Mouse (Mus musculus) forebrain, embryonic 12.5 days (tissue): Measurements from ENCODE around the gene Mex3a. TPM values are rescaled to one million over a fixed set of nuclear protein-coding genes. Genes with fewer than 3 reads are reported as not detected.

Experiments
- ATAC-seq: fragments of 200-750 bp; cut with Nextera tagmentation; 2 replicates; pipeline ENCODE4 v1.8.0; 2017; ENCODE audit warnings: moderate TSS enrichment; ENCODE audit not compliant: low FRiP score
- H3K27ac ChIP-seq: fragments of 300-500 bp; sonication (generic); 2 replicates; pipeline ENCODE4 v1.5.1; 2016; ENCODE audit warnings: mild to moderate bottlenecking
- H3K27me3 ChIP-seq: fragments of 300-500 bp; sonication (generic); 2 replicates; pipeline ENCODE4 v1.6.1; 2016; ENCODE audit warnings: mild to moderate bottlenecking
- H3K36me3 ChIP-seq: fragments of 300-500 bp; sonication (generic); replicated peaks from 2 replicates; pipeline ENCODE4 v1.6.1; 2016; ENCODE audit warnings: mild to moderate bottlenecking
- H3K4me1 ChIP-seq: fragments of 300-500 bp; sonication (generic); 2 replicates; pipeline ENCODE4 v1.6.1; 2016
- H3K4me2 ChIP-seq: fragments of 300-500 bp; sonication (generic); 2 replicates; pipeline ENCODE4 v1.6.1; 2016; ENCODE audit warnings: mild to moderate bottlenecking, moderate library complexity
- H3K4me3 ChIP-seq: fragments of 300-500 bp; sonication (generic); replicated peaks from 2 replicates; pipeline ENCODE4 v1.5.1; 2016; ENCODE audit warnings: mild to moderate bottlenecking
- H3K9ac ChIP-seq: fragments of 300-500 bp; sonication (generic); 2 replicates; pipeline ENCODE4 v1.6.1; 2016; ENCODE audit warnings: mild to moderate bottlenecking
- H3K9me3 ChIP-seq: fragments of 300-500 bp; sonication (generic); 2 replicates; pipeline ENCODE4 v1.6.1; 2016
- WGBS: fragments of 180-500 bp; shearing (Covaris S2); methylation state at CpG from one replicate; pipeline ENCODE4 v1.1.7; 2016; 5-methylcytosine and 5-hydroxymethylcytosine counted together
- polyA plus RNA-seq: library from polyadenylated mRNA; unstranded; fragments of >200 nt; fragmentation: Nextera tagmentation; extraction: Ambion mirVana; gene quantifications from 2 replicates; pipeline ENCODE4 v1.2.1, GENCODE M21; 2016

The Mex3a gene
- polyA plus RNA-seq, 1 experiment from 2014 or later, result 51.0 TPM

- no peaks in the 10 kb centered on the region for H3K36me3 ChIP-seq
- H3K9ac ChIP-seq, result no peak overlapping the region
- H3K27me3 ChIP-seq, result peaks cover 50% of the 10 kb centered on the region
- no peak overlapping the region for H3K27ac ChIP-seq
- H3K4me3 ChIP-seq, result no peak overlapping the region
- no peaks in the 10 kb centered on the region for H3K9me3 ChIP-seq
- no peak overlapping the region for H3K4me2 ChIP-seq
- no peak for ATAC-seq
- H3K4me1 ChIP-seq, result peaks cover 25% of the 10 kb centered on the region
- 85% methylated on average over 7 of the region's 7 CpGs for WGBS
These were observed 32.1 kb upstream of the Mex3a start for GRCm38 (mm10) chr3:88500087-88500486.

DNA sequence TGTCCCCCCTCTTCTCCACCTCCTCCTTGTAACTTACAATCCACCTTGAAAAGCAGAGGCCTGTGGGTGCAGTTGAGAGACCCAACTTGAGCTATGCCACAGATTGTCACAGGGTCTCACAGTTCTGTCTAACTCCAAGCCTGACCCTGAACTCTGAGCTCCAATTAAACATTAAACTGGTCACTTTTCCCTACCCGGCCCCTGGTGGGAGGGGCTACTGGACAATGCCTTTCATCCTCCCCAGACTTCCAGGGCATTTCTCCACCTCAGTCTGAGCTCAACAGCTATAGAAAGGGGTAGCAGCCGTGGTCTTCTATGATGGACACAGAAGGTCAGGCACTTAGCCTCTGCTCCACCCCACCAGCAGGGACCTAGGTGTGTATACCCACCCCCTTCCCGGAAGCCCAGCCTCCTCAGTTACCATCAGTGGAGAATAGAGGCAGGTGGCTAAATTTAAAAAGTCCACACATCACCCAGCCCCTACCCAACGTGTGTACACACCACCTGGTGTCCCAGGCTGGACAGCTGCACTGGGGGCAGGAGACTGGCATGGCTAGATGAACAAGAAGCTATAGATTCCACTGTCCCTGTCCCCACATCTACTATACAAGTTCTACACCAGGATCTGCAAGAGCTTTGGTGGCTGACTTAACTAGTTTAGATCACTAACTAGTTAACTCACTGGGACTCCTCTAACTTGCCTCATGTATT is 31.4 kb upstream of the Mex3a start:
- Histone ChIP-seq H3K27me3 (peaks cover 47% of the 10 kb centered on the region), H3K9me3 (no peaks in the 10 kb centered on the region), H3K4me3 (no peak overlapping the region), H3K36me3 (no peaks in the 10 kb centered on the region), H3K9ac (no peak overlapping the region), H3K27ac (no peak overlapping the region), H3K4me1 (peaks cover 23% of the 10 kb centered on the region), H3K4me2 (no peak overlapping the region)
- 56% methylated on average over 4 of the region's 4 CpGs for WGBS
- ATAC-seq, result no peak

DNA sequence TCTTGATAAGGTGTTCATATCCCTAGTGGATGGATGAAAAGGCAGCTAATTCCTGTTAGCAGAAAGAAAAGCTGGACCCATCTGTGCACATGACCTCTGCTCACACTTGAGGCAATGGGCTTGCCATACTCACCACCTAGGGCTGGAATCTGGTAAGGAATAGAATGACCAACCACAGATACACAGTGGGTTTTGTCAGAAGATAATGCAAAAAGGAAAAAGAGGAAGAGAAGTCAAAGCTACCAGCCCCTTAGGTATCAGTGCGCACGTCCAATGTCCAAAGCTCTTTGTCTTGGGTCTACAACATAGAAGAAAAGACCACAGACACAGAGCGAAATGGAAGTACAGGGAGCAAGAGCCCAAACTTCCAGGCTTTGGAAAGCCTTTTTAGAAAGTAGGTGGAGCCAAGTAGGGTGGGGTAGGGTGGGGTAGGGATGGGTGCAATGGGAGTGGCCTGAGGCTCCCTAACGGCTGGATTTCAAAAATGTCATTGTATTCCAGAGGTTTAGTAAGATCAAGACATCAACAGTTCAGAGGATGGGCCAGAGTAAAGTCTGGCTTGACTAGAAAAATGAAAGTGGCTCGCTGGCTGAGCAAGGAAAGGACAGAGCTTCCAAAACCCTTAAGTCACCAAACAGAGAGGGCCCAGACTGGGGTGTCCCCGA is 30.7 kb upstream of the Mex3a start:
- H3K9ac ChIP-seq, result no peak overlapping the region
- WGBS, result 54% methylated on average over 6 of the region's 6 CpGs
- ATAC-seq, result no peak
- H3K4me1 ChIP-seq, result peaks cover 23% of the 10 kb centered on the region
- H3K4me3 ChIP-seq, result peak overlapping the region; percentile 58
- H3K27ac ChIP-seq, result no peak overlapping the region
- no peaks in the 10 kb centered on the region for H3K36me3 ChIP-seq
- H3K9me3 ChIP-seq, result no peaks in the 10 kb centered on the region
- H3K27me3 ChIP-seq, result peaks cover 50% of the 10 kb centered on the region
- peak overlapping the region; percentile 97 for H3K4me2 ChIP-seq

DNA sequence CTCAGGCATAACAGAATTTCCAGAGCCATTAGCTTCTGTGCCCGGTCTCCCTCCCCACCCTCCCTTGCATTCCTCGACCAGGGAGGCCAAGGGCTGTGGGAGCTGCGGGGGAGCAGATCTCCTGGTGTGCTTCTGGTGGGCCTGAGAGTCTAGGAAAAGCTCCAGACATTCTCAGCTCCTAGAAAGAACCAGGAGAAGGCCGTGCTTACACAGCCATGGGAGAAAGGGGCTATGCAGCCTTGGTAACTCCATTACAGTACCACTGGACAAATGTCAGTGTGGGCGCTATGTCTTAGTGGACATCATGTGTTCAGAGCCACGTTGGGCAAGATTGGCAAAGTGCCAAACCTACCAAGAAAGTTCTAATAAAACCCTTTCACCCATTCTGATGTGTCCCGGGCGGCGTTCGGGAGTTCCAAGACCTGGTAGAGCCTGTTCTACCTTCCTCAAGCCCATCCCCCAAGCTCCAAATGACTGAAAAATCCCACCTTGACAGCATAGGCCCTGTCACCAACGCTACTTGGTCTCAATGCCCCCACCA is 30.1 kb upstream of the Mex3a start:
- H3K36me3 ChIP-seq, result no peaks in the 10 kb centered on the region
- peaks cover 50% of the 10 kb centered on the region for H3K27me3 ChIP-seq
- H3K9ac ChIP-seq, result peak overlapping the region; percentile 75; the same call in 1 of the 2 replicates
- ATAC-seq, result no peak
- H3K4me3 ChIP-seq, result peak overlapping the region; percentile 58
- H3K9me3 ChIP-seq, result no peaks in the 10 kb centered on the region
- WGBS, result 16% methylated on average over 11 of the region's 11 CpGs
- H3K4me1 ChIP-seq, result peaks cover 23% of the 10 kb centered on the region
- no peak overlapping the region for H3K27ac ChIP-seq
- H3K4me2 ChIP-seq, result peak overlapping the region; percentile 97

DNA sequence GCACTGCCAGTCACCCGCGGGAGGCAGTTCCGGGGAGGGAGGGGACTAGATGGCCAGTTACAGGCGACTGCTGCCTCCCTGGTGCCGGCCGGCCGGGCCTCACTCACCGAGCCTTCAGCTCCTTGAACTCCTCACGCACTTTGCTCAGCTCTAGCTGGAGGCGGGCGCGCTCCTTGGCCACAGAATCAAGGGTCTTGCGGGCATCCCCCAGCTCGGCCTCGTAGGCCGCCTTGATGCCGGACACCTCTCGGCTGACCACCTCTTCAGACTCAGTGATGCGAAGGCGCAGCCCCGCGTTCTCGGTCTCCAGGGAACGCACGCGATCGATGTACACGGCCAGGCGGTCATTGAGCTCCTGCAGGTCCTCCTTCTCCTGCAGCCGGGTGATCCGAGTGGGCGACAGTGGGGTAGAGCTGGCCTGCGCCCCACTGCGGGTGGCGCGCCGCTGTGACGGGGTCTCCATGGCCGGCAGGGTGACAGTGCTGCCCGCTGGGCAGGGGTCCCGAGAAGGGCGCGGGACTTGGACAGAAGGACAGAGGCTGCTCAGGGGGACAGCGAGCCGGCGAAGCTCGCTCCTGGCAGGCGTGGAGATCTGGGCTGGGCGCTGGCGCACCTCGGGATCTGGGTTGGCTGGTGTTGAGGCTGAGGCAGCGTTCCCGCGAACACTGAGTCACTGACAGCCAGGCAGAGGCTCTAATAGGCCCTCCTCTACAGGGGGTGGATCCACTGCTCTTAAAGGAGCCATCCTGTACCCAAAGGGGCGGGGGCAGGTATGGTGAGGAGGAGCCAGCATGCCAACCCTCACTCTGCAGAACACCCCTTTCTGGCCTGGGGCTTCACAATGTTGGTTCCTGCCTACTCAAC is 29.3 kb upstream of the Mex3a start:
- H3K9ac ChIP-seq, result peak overlapping the region; percentile 75
- H3K27ac ChIP-seq, result 0 out of 2 replicates have a peak overlapping the region, but pooled peaks have one; percentile 36
- WGBS, result under 1% methylated on average over 55 of the region's 55 CpGs
- peaks cover 23% of the 10 kb centered on the region for H3K4me1 ChIP-seq
- H3K4me2 ChIP-seq, result peak overlapping the region; percentile 97
- peak overlapping the region; percentile 58 for H3K4me3 ChIP-seq
- no peaks in the 10 kb centered on the region for H3K36me3 ChIP-seq
- H3K27me3 ChIP-seq, result peaks cover 46% of the 10 kb centered on the region
- H3K9me3 ChIP-seq, result no peaks in the 10 kb centered on the region
- peak; percentile 82 for ATAC-seq

DNA sequence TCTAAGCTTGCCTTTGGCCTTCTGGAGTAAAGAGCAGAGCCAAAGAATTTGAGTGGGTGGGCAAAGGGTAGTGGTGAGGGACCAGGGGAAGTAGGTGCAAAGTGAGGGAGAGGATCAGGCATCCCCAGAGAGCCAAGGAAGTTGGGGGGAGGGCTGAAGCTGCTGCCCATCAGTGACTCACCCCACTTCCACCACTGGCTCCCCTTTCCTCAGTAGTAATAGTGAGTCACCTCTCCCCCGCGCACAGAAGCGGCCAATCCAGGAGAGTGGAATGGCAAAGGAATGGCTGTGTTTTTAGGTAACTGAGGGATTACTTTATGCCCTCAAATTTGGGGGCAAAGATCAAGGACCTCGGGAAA is 28.7 kb upstream of the Mex3a start:
- H3K27me3 ChIP-seq, result peaks cover 48% of the 10 kb centered on the region
- H3K4me1 ChIP-seq, result peaks cover 23% of the 10 kb centered on the region
- ATAC-seq, result peak; percentile 22; the same call in 1 of the 2 replicates
- 0 out of 2 replicates have a peak overlapping the region, but pooled peaks have one; percentile 5 for H3K27ac ChIP-seq
- peak overlapping the region; percentile 58 for H3K4me3 ChIP-seq
- WGBS, result 13% methylated on average over 4 of the region's 4 CpGs
- 0 out of 2 replicates have a peak overlapping the region, but pooled peaks have one; percentile 75 for H3K9ac ChIP-seq
- no peaks in the 10 kb centered on the region for H3K9me3 ChIP-seq
- peak overlapping the region; percentile 97 for H3K4me2 ChIP-seq
- no peaks in the 10 kb centered on the region for H3K36me3 ChIP-seq

DNA sequence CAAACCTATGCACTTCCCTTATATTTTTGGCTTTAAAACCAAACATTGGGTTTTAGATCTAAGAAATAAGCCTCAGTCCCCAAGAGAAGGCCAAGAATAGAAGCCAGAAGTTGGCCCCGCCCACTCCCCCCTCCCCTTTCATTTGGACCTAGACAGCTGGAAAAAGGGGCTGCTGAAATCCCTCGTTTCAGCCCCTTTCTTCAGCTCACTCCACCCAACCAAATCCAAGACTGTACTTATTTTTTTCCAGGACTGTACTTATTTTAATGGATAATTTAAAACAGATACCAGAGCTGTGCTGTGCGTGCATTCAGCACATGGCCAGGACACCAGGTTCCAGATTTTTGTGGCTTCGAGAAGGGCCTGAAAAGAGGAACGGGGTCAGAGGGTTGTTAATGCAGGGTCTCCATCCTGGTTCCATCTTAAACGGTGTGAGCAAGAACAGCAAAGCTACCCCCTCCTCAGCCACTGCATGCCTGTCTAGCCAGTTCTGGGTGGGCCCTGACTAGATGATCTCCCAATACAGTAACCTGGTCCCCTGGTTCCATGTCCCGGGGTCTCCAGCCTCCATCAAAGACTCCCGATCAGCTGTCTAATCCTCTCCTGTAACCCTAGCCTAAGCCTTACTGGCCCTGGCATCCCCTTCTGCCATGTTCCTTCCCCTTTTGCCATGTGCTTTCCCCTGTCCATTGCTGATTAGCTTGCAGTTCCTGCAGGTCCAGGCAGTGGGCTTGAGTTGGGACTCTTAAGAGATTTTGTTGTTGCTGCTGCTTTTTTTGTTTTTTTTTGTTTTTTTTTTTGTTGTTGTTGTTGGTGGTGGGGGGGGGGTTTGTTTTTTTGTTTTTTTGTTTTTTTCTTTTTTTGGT is 28.1 kb upstream of the Mex3a start:
- H3K9me3 ChIP-seq, result no peaks in the 10 kb centered on the region
- H3K27me3 ChIP-seq, result peaks cover 48% of the 10 kb centered on the region
- no peak for ATAC-seq
- no peak overlapping the region for H3K4me3 ChIP-seq
- 40% methylated on average over 8 of the region's 8 CpGs for WGBS
- H3K27ac ChIP-seq, result no peak overlapping the region
- no peaks in the 10 kb centered on the region for H3K36me3 ChIP-seq
- H3K4me2 ChIP-seq, result no peak overlapping the region
- H3K4me1 ChIP-seq, result peaks cover 23% of the 10 kb centered on the region
- H3K9ac ChIP-seq, result no peak overlapping the region

DNA sequence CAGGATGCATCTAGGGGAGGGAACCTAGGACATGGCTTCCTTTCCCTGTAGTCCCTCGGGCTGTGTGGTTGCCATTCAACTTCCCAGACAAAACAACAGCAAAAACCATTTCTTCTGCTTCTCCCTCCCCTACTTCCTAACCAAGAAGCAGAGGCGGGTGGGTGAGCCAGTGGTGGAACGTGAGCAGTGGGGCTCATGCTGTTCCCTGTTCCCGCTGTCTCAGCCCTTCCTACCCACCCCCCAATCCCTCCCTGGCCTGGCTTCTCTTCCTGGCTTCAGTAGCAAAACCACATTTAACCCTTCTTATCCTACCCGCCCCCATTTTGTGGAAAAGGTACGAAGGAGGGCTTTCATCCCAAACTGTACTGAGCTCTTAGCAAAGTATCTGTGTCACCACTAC is 27.1 kb upstream of the Mex3a start:
- Histone ChIP-seq H3K4me2 (no peak overlapping the region), H3K4me1 (peaks cover 33% of the 10 kb centered on the region), H3K4me3 (no peak overlapping the region), H3K27me3 (peaks cover 48% of the 10 kb centered on the region), H3K27ac (no peak overlapping the region), H3K9ac (no peak overlapping the region), H3K9me3 (no peaks in the 10 kb centered on the region), H3K36me3 (no peaks in the 10 kb centered on the region)
- WGBS, result 67% methylated on average over 6 of the region's 6 CpGs
- ATAC-seq, result no peak

GRCm38 (mm10) chr3:88505765-88506164 is 26.4 kb upstream of the Mex3a start:
- peaks cover 46% of the 10 kb centered on the region for H3K27me3 ChIP-seq
- ATAC-seq, result no peak
- WGBS, result 49% methylated on average over 7 of the region's 7 CpGs

GRCm38 (mm10) chr3:88509250-88509649 is 22.9 kb upstream of the Mex3a start:
- Histone ChIP-seq H3K36me3 (no peaks in the 10 kb centered on the region), H3K9me3 (no peaks in the 10 kb centered on the region), H3K27ac (peak overlapping the region; percentile 93), H3K27me3 (peaks cover 11% of the 10 kb centered on the region; the same call in 1 of the 2 replicates), H3K9ac (peak overlapping the region; percentile 54; the same call in 1 of the 2 replicates), H3K4me3 (peak overlapping the region; percentile 37), H3K4me1 (peaks cover 45% of the 10 kb centered on the region), H3K4me2 (peak overlapping the region; percentile 58)
- ATAC-seq, result no peak
- 63% methylated on average over 3 of the region's 3 CpGs for WGBS

More at GRCm38 (mm10) chr3:88505765-88506164, 26.4 kb upstream of the Mex3a start:
- peaks cover 40% of the 10 kb centered on the region for H3K4me1 ChIP-seq
- H3K4me3 ChIP-seq, result no peak overlapping the region
- H3K9me3 ChIP-seq, result no peaks in the 10 kb centered on the region
- no peak overlapping the region for H3K4me2 ChIP-seq
- no peak overlapping the region for H3K27ac ChIP-seq
- H3K36me3 ChIP-seq, result no peaks in the 10 kb centered on the region
- no peak overlapping the region for H3K9ac ChIP-seq

DNA sequence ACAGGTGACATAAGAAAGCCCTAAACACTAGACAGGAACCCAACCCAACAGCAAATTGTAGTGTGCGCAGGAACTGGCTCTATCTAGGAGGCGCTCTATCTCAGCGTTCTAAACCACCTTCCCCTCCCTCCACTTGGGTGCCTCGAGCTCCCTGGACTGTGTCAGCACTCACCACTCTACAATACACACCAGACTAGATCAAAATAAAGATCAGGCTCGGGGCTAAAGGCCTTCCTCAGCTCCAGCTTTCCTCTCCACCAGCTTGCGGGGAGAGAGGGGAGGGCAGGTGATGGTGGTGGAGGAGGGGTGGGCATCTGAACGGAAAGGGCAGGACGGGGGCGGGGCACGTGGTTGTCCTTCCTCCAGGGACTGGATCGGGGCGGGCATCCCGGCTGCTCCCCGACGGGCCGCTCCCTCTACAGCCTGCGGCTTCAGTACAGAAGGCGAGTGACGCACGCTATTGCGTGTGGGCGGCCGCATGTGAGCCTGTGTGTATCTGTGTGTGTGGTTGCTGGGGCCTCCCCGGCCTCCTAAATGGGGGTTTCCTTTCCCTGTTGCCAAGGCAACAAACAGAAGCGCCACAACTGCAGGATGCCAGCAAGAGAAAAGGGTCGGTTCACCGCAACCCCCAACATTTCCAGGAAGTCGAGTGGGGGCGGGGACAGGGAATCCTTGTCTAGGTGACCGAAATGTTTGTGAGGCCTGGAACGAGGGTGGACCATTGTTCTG is 22.3 kb upstream of the Mex3a start, which contains the start of gene Lmna:
TSS of gene Lmna (minus strand) at position 265 of the 729 bp plus-strand sequence.
- peak; percentile 97 for ATAC-seq

More for the DNA sequence above, 22.3 kb upstream of the Mex3a start, which contains the start of gene Lmna:
- Histone ChIP-seq H3K36me3 (no peaks in the 10 kb centered on the region), H3K27me3 (peaks cover 8% of the 10 kb centered on the region; the same call in 1 of the 2 replicates), H3K9ac (peak within 1 kb of the TSS; percentile 54), H3K4me3 (peak within 1 kb of the TSS; percentile 37), H3K4me1 (peaks cover 45% of the 10 kb centered on the region), H3K27ac (peak within 1 kb of the TSS; percentile 93), H3K9me3 (no peaks in the 10 kb centered on the region), H3K4me2 (peak within 1 kb of the TSS; percentile 58)
- under 1% methylated on average over 31 of the region's 31 CpGs for WGBS
